In genomic region chr15:59188371-59188770, GRCm38 (mm10) we compare ENCODE assay signal across 7 mouse cellular contexts.
DNase-seq lines count a peak whose midpoint lies in the region; ATAC-seq and TF ChIP-seq lines count a peak whose summit lies in the region.

No protein-coding gene starts in this region.

- no peak overlapping the region for H3K4me2 ChIP-seq in lung, postnatal 0 days (replicated peaks; ENCODE audit: low read depth, low read length)
- H3K4me2 ChIP-seq in embryonic facial prominence, embryonic 14.5 days (ENCODE audit: low read depth, low read length): no peak overlapping the region
- H3K4me2 ChIP-seq in hindbrain, embryonic 13.5 days: no peak overlapping the region
- H3K4me2 ChIP-seq in midbrain, postnatal 0 days (ENCODE audit: low read depth, low read length, poor library complexity, severe bottlenecking): no peak overlapping the region

- no peaks in the 10 kb centered on the region for H3K9me3 ChIP-seq in lung, postnatal 0 days (ENCODE audit: low read length)
- no peaks in the 10 kb centered on the region for H3K9me3 ChIP-seq in embryonic facial prominence, embryonic 14.5 days (ENCODE audit: control insufficient read depth, low read length)
- H3K9me3 ChIP-seq in hindbrain, embryonic 13.5 days: no peaks in the 10 kb centered on the region
- H3K9me3 ChIP-seq in midbrain, postnatal 0 days (ENCODE audit: low read length): no peaks in the 10 kb centered on the region

- H3K4me1 ChIP-seq in lung, postnatal 0 days (ENCODE audit: insufficient read depth, low read depth, low read length): no peaks in the 10 kb centered on the region; the same call in 1 of the 2 replicates
- H3K4me1 ChIP-seq in embryonic facial prominence, embryonic 14.5 days (ENCODE audit: control insufficient read depth, insufficient read depth, low read length): 0 out of 2 replicates have a peak, but pooled peaks cover 4% of the 10 kb centered on the region
- H3K4me1 ChIP-seq in hindbrain, embryonic 13.5 days (replicated peaks): peaks cover 9% of the 10 kb centered on the region; the same call in 1 of the 2 replicates
- H3K4me1 ChIP-seq in midbrain, postnatal 0 days (ENCODE audit: insufficient read depth, low read length): no peaks in the 10 kb centered on the region

- no peak overlapping the region for H3K9ac ChIP-seq in lung, postnatal 0 days (replicated peaks; ENCODE audit: low read depth)
- no peak overlapping the region for H3K9ac ChIP-seq in embryonic facial prominence, embryonic 14.5 days (ENCODE audit: low read depth, low read length)
- no peak overlapping the region for H3K9ac ChIP-seq in hindbrain, embryonic 13.5 days
- H3K9ac ChIP-seq in midbrain, postnatal 0 days (replicated peaks; ENCODE audit: low read length, poor library complexity, severe bottlenecking): no peak overlapping the region

- H3K27me3 ChIP-seq in lung, postnatal 0 days (replicated peaks; ENCODE audit: insufficient read depth, low read length): no peaks in the 10 kb centered on the region
- H3K27me3 ChIP-seq in embryonic facial prominence, embryonic 14.5 days (replicated peaks; ENCODE audit: control insufficient read depth, insufficient read depth, low read length): no peaks in the 10 kb centered on the region
- no peaks in the 10 kb centered on the region for H3K27me3 ChIP-seq in hindbrain, embryonic 13.5 days
- no peaks in the 10 kb centered on the region for H3K27me3 ChIP-seq in midbrain, postnatal 0 days (ENCODE audit: insufficient read depth, low read length)

- WGBS in lung, postnatal 0 days: 35% methylated on average over 4 of the region's 4 CpGs
- 32% methylated on average over 4 of the region's 4 CpGs for WGBS in embryonic facial prominence, embryonic 14.5 days
- WGBS in hindbrain, embryonic 13.5 days: 18% methylated on average over 4 of the region's 4 CpGs
- 21% methylated on average over 4 of the region's 4 CpGs for WGBS in midbrain, postnatal 0 days

- no peak overlapping the region for H3K4me3 ChIP-seq in lung, postnatal 0 days (ENCODE audit: low read depth, low read length)
- no peak overlapping the region for H3K4me3 ChIP-seq in embryonic facial prominence, embryonic 14.5 days (ENCODE audit: low read depth, low read length)
- H3K4me3 ChIP-seq in hindbrain, embryonic 13.5 days: no peak overlapping the region
- no peak overlapping the region for H3K4me3 ChIP-seq in midbrain, postnatal 0 days (ENCODE audit: low read depth, low read length)

- TF ChIP-seq EP300 in lung, postnatal 0 days (IDR thresholded peaks at IDR 0.05): no peak

- no peak for ATAC-seq in lung, postnatal 0 days
- ATAC-seq in embryonic facial prominence, embryonic 14.5 days (ENCODE audit: low read depth): no peak
- ATAC-seq in hindbrain, embryonic 13.5 days (ENCODE audit: low FRiP score): peak; percentile 43; the same call in 1 of the 2 replicates
- no peak for ATAC-seq in midbrain, postnatal 0 days (ENCODE audit: low FRiP score)

- H3K27ac ChIP-seq in lung, postnatal 0 days (ENCODE audit: low read length): no peak overlapping the region
- no peak overlapping the region for H3K27ac ChIP-seq in embryonic facial prominence, embryonic 14.5 days (replicated peaks; ENCODE audit: low read depth, low read length)
- no peak overlapping the region for H3K27ac ChIP-seq in hindbrain, embryonic 13.5 days
- no peak overlapping the region for H3K27ac ChIP-seq in midbrain, postnatal 0 days (ENCODE audit: low read depth, low read length)

- no peaks in the 10 kb centered on the region for H3K36me3 ChIP-seq in lung, postnatal 0 days (ENCODE audit: insufficient read depth, low read length)
- H3K36me3 ChIP-seq in embryonic facial prominence, embryonic 14.5 days (ENCODE audit: control insufficient read depth, insufficient read depth, low read length): no peaks in the 10 kb centered on the region
- no peaks in the 10 kb centered on the region for H3K36me3 ChIP-seq in hindbrain, embryonic 13.5 days
- H3K36me3 ChIP-seq in midbrain, postnatal 0 days (ENCODE audit: insufficient read depth, low read length): no peaks in the 10 kb centered on the region

- no peak for TF ChIP-seq CTCF in lung, postnatal 0 days (IDR thresholded peaks at IDR 0.05)
- no peak for TF ChIP-seq CTCF in midbrain, postnatal 0 days (IDR thresholded peaks at IDR 0.05)

- peak; percentile 64 for DNase-seq in lung, postnatal 10 days
- no peak for DNase-seq in lung, postnatal 0 days (ENCODE audit: low spot score)
- peak; percentile 32 for DNase-seq in embryonic facial prominence, embryonic 14.5 days (ENCODE audit: low spot score)
- DNase-seq in midbrain, postnatal 0 days (ENCODE audit: low spot score): peak; percentile 36
- DNase-seq in thymus, postnatal 0 days (ENCODE audit: low spot score): no peak
- no peak for DNase-seq in adrenal gland, postnatal 4 days (ENCODE audit: low spot score in 2 of 2)

Comparison
In these comparisons a context has a peak if more than half of its experiments do, and no peak if none do; other contexts are left out.
1. DNase-seq: peak in lung, postnatal 10 days (single experiment), embryonic facial prominence, embryonic 14.5 days (single experiment) and midbrain, postnatal 0 days (single experiment); none in lung, postnatal 0 days (single experiment), thymus, postnatal 0 days (single experiment) and adrenal gland, postnatal 4 days (0 of 2).